8 mouse cellular contexts compared by ENCODE assay signal in the genomic region with DNA sequence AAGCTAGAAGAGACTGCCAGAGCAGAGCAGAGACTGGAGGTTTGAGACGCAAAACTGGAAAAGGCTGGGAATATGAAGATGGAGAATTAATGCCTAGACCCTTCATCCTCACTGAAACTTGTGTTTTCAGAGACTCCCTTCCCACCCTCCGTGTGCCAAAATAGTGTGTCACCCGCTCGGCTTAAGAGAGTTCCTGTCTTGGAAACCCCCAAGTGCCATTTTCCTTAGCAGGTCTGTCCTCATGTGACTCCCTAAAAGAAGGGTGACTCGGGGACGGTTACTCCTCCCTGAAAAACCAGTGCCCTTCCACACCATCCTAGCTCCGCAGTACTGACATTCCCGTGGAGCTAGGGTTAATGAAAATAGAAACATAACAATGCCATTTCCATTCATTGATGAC. TPM values are rescaled to one million over a fixed set of nuclear protein-coding genes. Genes with fewer than 3 reads are reported as not detected.
A peak's percentile ranks its signal among the peaks of the same experiment; 100 is the strongest.
DNase-seq lines count a peak whose midpoint lies in the region; ATAC-seq lines count a peak whose summit lies in the region.

No protein-coding gene starts in this region.

- no peaks in the 10 kb centered on the region for H3K36me3 ChIP-seq in heart, embryonic 11.5 days (ENCODE audit: control insufficient read depth, insufficient read depth, low read length)
- H3K36me3 ChIP-seq in forebrain, embryonic 13.5 days (ENCODE audit: poor library complexity, severe bottlenecking): no peaks in the 10 kb centered on the region
- no peaks in the 10 kb centered on the region for H3K36me3 ChIP-seq in liver, embryonic 15.5 days (replicated peaks)

- no peaks in the 10 kb centered on the region for H3K27me3 ChIP-seq in heart, embryonic 11.5 days (ENCODE audit: control insufficient read depth, insufficient read depth, low read length)
- no peaks in the 10 kb centered on the region; the same call in 1 of the 2 replicates for H3K27me3 ChIP-seq in forebrain, embryonic 13.5 days
- H3K27me3 ChIP-seq in liver, embryonic 15.5 days: peaks cover 36% of the 10 kb centered on the region

- peak overlapping the region; percentile 89 for H3K9ac ChIP-seq in heart, embryonic 11.5 days (ENCODE audit: low read depth, low read length)
- peak overlapping the region; percentile 96 for H3K9ac ChIP-seq in forebrain, embryonic 13.5 days
- peak overlapping the region; percentile 72 for H3K9ac ChIP-seq in liver, embryonic 15.5 days

- no peaks in the 10 kb centered on the region for H3K9me3 ChIP-seq in heart, embryonic 11.5 days (replicated peaks; ENCODE audit: control insufficient read depth, low read length)
- H3K9me3 ChIP-seq in forebrain, embryonic 13.5 days (replicated peaks): no peaks in the 10 kb centered on the region
- no peaks in the 10 kb centered on the region for H3K9me3 ChIP-seq in liver, embryonic 15.5 days (replicated peaks)

- H3K4me2 ChIP-seq in heart, embryonic 11.5 days: peak overlapping the region; percentile 78
- peak overlapping the region; percentile 71 for H3K4me2 ChIP-seq in forebrain, embryonic 13.5 days
- peak overlapping the region; percentile 98 for H3K4me2 ChIP-seq in liver, embryonic 15.5 days

- peak overlapping the region; percentile 77 for H3K4me3 ChIP-seq in heart, embryonic 11.5 days (ENCODE audit: low read depth, low read length)
- H3K4me3 ChIP-seq in forebrain, embryonic 13.5 days: peak overlapping the region; percentile 89
- H3K4me3 ChIP-seq in liver, embryonic 15.5 days (replicated peaks): peak overlapping the region; percentile 79

- 2% methylated on average over 8 of the region's 8 CpGs for WGBS in heart, embryonic 11.5 days (ENCODE audit: insufficient replicate concordance)
- 3% methylated on average over 8 of the region's 8 CpGs for WGBS in forebrain, embryonic 13.5 days
- WGBS in liver, embryonic 15.5 days (ENCODE audit: insufficient replicate concordance): 5% methylated on average over 8 of the region's 8 CpGs

- peaks cover 18% of the 10 kb centered on the region for H3K4me1 ChIP-seq in heart, embryonic 11.5 days (ENCODE audit: control insufficient read depth, insufficient read depth, low read length)
- H3K4me1 ChIP-seq in forebrain, embryonic 13.5 days: peaks cover 41% of the 10 kb centered on the region
- H3K4me1 ChIP-seq in liver, embryonic 15.5 days (replicated peaks): peaks cover 83% of the 10 kb centered on the region

- DNase-seq in heart, postnatal 36 days: no peak
- no peak for DNase-seq in urinary bladder, adult 18-20 months (ENCODE audit: low spot score in 2 of 2)
- DNase-seq in layer of hippocampus, postnatal 10 days (ENCODE audit: low spot score in 2 of 2): no peak
- no peak for DNase-seq in thymus, postnatal 10 days (ENCODE audit: low spot score in 2 of 2)

- H3K27ac ChIP-seq in heart, embryonic 11.5 days (ENCODE audit: low read depth, low read length): 0 out of 2 replicates have a peak overlapping the region, but pooled peaks have one; percentile 91
- peak overlapping the region; percentile 98 for H3K27ac ChIP-seq in forebrain, embryonic 13.5 days
- no peak overlapping the region for H3K27ac ChIP-seq in liver, embryonic 15.5 days (replicated peaks)

- intact Hi-C loops in heart, postnatal 36 days (cut with DNase I): loop anchor here (1.0 to 2.0 kb wide), 3 partner anchors 23 to 65 kb away; a partner anchor contains a TSS

- ATAC-seq in heart, embryonic 11.5 days (replicated peaks; ENCODE audit: insufficient number of reproducible peaks, low FRiP score, low TSS enrichment): no peak
- peak; percentile 40 for ATAC-seq in CD4-positive, CD25-positive, alpha-beta regulatory T cell, adult 4 months
- ATAC-seq in forebrain, embryonic 13.5 days: peak; percentile 0; the same call in 1 of the 2 replicates
- no peak for ATAC-seq in liver, embryonic 15.5 days (ENCODE audit: insufficient read depth)

RNA-seq across cellular contexts. Expression of a gene that starts 0.2 kb away (rescaled TPM):
- 66.6 and 71.2 TPM in 2 replicates for polyA plus RNA-seq in heart, embryonic 11.5 days (2014; fragmentation: Nextera tagmentation; extraction: Ambion mirVana)
- 10 to 100 TPM; 52.8 to 54.2 TPM for total RNA-seq in heart, postnatal 36 days (2021)
- polyA plus RNA-seq in CD4-positive, CD25-positive, alpha-beta regulatory T cell, adult 4 months (2017; shearing (Covaris generic)): 10 to 100 TPM; 24.0 to 35.0 TPM
- 72.7 and 73.6 TPM in 2 replicates for polyA plus RNA-seq in forebrain, embryonic 13.5 days (2015; fragmentation: Nextera tagmentation; extraction: Ambion mirVana)
- 30.9 and 36.0 TPM in 2 replicates for polyA plus RNA-seq in liver, embryonic 15.5 days (2015; fragmentation: Nextera tagmentation; extraction: Ambion mirVana)
- 10 to 100 TPM; 69.5 to 69.9 TPM for total RNA-seq in layer of hippocampus, postnatal 10 days (2021)

RNA-seq across cellular contexts. Expression of a gene that starts 22.8 kb away (rescaled TPM):
- 96.1 and 98.9 TPM in 2 replicates for polyA plus RNA-seq in heart, embryonic 11.5 days (2014; fragmentation: Nextera tagmentation; extraction: Ambion mirVana)
- total RNA-seq in heart, postnatal 36 days (2021): 10 to 100 TPM; 87.5 to 93.7 TPM
- 100 to 1,000 TPM; 102 to 115 TPM for polyA plus RNA-seq in CD4-positive, CD25-positive, alpha-beta regulatory T cell, adult 4 months (2017; shearing (Covaris generic))
- polyA plus RNA-seq in forebrain, embryonic 13.5 days (2015; fragmentation: Nextera tagmentation; extraction: Ambion mirVana): 73.7 and 74.1 TPM in 2 replicates
- 55.0 and 55.3 TPM in 2 replicates for polyA plus RNA-seq in liver, embryonic 15.5 days (2015; fragmentation: Nextera tagmentation; extraction: Ambion mirVana)
- total RNA-seq in layer of hippocampus, postnatal 10 days (2021): 10 to 100 TPM; 38.4 to 45.1 TPM

Comparison
In these comparisons a context has a peak if more than half of its experiments do, and no peak if none do; other contexts are left out.
1. ATAC-seq: peak in CD4-positive, CD25-positive, alpha-beta regulatory T cell, adult 4 months (single experiment) and forebrain, embryonic 13.5 days (single experiment); none in heart, embryonic 11.5 days (single experiment) and liver, embryonic 15.5 days (single experiment).
2. Peak in every context shown above with its lines, with median percentiles within 50 percentile points of each other: H3K4me2 ChIP-seq, H3K4me3 ChIP-seq and H3K9ac ChIP-seq.